Mouse (Mus musculus): Measurements from ENCODE around the gene Shh. TPM values are rescaled to one million over a fixed set of nuclear protein-coding genes. Genes with fewer than 3 reads are reported as not detected.

Shh gene
- polyA plus RNA-seq, 1 experiment from 2014 or later: 0.64 TPM

- Histone ChIP-seq H3K4me1 (replicated peaks; ENCODE audit: insufficient read depth, low read length) (no peaks in the 10 kb centered on the region; the same call in 1 of the 2 replicates), H3K9ac (ENCODE audit: low read depth, low read length) (no peak overlapping the region), H3K4me2 (ENCODE audit: low read length) (peak overlapping the region; percentile 83), H3K9me3 (replicated peaks; ENCODE audit: low read length) (no peaks in the 10 kb centered on the region), H3K27me3 (ENCODE audit: insufficient read depth, low read length) (peaks cover 86% of the 10 kb centered on the region), H3K27ac (no peak overlapping the region), H3K36me3 (ENCODE audit: insufficient read depth, low read length) (no peaks in the 10 kb centered on the region), H3K4me3 (replicated peaks; ENCODE audit: low read depth, low read length) (peak overlapping the region; percentile 45)
- peak; percentile 6 for DNase-seq (ENCODE audit: low spot score)
- no peak for TF ChIP-seq CTCF (IDR thresholded peaks at IDR 0.05; ENCODE audit: low read depth)
- no peak for ATAC-seq (replicated peaks; ENCODE audit: low FRiP score, low read depth)
- 0% methylated on average over 27 of the region's 29 CpGs for WGBS
Measured at GRCm38 (mm10) chr5:28465099-28465406, 2.0 kb downstream of the Shh start.

GRCm38 (mm10) chr5:28464361-28465098 lies 2.5 kb downstream of the Shh start:
- ATAC-seq (replicated peaks; ENCODE audit: low FRiP score, low read depth) (0 out of 2 replicates have a peak, but pooled peaks have one; percentile 6), DNase-seq (ENCODE audit: low spot score) (no peak)
- Histone ChIP-seq H3K36me3 (ENCODE audit: insufficient read depth, low read length) (no peaks in the 10 kb centered on the region), H3K4me1 (replicated peaks; ENCODE audit: insufficient read depth, low read length) (no peaks in the 10 kb centered on the region; the same call in 1 of the 2 replicates), H3K27me3 (ENCODE audit: insufficient read depth, low read length) (peaks cover 91% of the 10 kb centered on the region), H3K27ac (peak overlapping the region; percentile 19; the same call in 1 of the 2 replicates), H3K9ac (ENCODE audit: low read depth, low read length) (peak overlapping the region; percentile 46), H3K4me2 (ENCODE audit: low read length) (peak overlapping the region; percentile 83), H3K9me3 (replicated peaks; ENCODE audit: low read length) (no peaks in the 10 kb centered on the region), H3K4me3 (replicated peaks; ENCODE audit: low read depth, low read length) (peak overlapping the region; percentile 45)
- TF ChIP-seq CTCF (IDR thresholded peaks at IDR 0.05; ENCODE audit: low read depth): no peak
- under 1% methylated on average over 64 of the region's 76 CpGs for WGBS

- ATAC-seq (replicated peaks; ENCODE audit: low FRiP score, low read depth) (peak; percentile 71), DNase-seq (ENCODE audit: low spot score) (peak; percentile 15)
- Histone ChIP-seq H3K27ac (no peak overlapping the region), H3K9me3 (replicated peaks; ENCODE audit: low read length) (no peaks in the 10 kb centered on the region), H3K4me2 (ENCODE audit: low read length) (peak overlapping the region; percentile 83), H3K36me3 (ENCODE audit: insufficient read depth, low read length) (no peaks in the 10 kb centered on the region), H3K9ac (ENCODE audit: low read depth, low read length) (no peak overlapping the region), H3K4me3 (replicated peaks; ENCODE audit: low read depth, low read length) (peak overlapping the region; percentile 45; the same call in 1 of the 2 replicates), H3K4me1 (replicated peaks; ENCODE audit: insufficient read depth, low read length) (no peaks in the 10 kb centered on the region; the same call in 1 of the 2 replicates), H3K27me3 (ENCODE audit: insufficient read depth, low read length) (peaks cover 94% of the 10 kb centered on the region)
- 4% methylated on average over 10 of the region's 10 CpGs for WGBS
- no peak for TF ChIP-seq CTCF (IDR thresholded peaks at IDR 0.05; ENCODE audit: low read depth)
Measured at GRCm38 (mm10) chr5:28463656-28464055, 3.4 kb downstream of the Shh start.

DNA sequence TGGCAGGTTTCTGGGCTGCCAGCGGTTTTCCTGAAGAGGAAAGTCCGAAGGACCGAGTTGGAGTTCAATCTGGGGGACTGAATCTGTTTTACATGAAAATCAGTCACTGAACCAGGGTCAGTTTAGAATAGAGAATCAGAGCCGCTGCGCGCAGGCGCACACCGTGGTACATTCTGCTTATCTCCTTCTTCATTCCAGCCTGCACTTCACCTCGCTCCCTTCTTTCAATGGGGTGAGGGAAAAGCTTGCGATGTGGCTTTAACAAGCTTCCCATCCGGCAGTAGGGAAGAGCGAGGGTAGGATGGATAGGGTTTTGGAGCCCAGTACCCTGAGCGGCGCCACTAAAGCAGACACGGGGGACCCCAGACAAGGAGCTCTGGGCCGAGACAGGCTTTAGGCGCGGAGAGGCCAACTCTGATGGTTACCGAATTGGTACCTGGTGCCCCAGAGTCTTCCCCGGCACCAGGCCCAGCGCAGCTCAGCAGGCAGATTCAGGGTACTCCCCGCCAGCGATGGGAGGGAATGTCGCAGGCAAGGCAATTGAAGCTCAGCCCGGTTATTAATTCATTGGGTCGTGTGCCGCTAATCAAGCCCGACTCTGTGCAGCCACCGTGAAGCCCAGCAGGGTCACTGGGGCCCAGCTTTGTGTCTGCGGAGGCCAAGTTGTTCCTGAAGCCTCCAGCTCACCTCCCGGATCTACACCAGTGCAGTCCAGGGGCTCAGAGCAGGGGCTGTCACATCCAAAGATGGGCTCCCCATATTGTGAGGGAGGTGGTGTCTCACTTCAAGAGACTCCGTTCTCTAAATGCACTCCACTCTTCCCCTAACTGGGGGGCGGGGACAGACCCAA lies 4.1 kb downstream of the Shh start:
- DNase-seq (ENCODE audit: low spot score): no peak
- no peak overlapping the region for H3K9ac ChIP-seq (ENCODE audit: low read depth, low read length)
- no peak overlapping the region for H3K4me3 ChIP-seq (replicated peaks; ENCODE audit: low read depth, low read length)
- TF ChIP-seq CTCF (IDR thresholded peaks at IDR 0.05; ENCODE audit: low read depth): no peak
- H3K9me3 ChIP-seq (replicated peaks; ENCODE audit: low read length): no peaks in the 10 kb centered on the region
- H3K27ac ChIP-seq: no peak overlapping the region
- H3K36me3 ChIP-seq (ENCODE audit: insufficient read depth, low read length): no peaks in the 10 kb centered on the region
- H3K4me2 ChIP-seq (ENCODE audit: low read length): peak overlapping the region; percentile 83; the same call in 1 of the 2 replicates
- ATAC-seq (replicated peaks; ENCODE audit: low FRiP score, low read depth): 0 out of 2 replicates have a peak, but pooled peaks have one; percentile 17
- peaks cover 95% of the 10 kb centered on the region for H3K27me3 ChIP-seq (ENCODE audit: insufficient read depth, low read length)
- WGBS: 2% methylated on average over 33 of the region's 33 CpGs
- peaks cover 4% of the 10 kb centered on the region for H3K4me1 ChIP-seq (replicated peaks; ENCODE audit: insufficient read depth, low read length)

- ATAC-seq (replicated peaks; ENCODE audit: low FRiP score, low read depth) (no peak), DNase-seq (ENCODE audit: low spot score) (no peak)
- no peak overlapping the region for H3K4me2 ChIP-seq (ENCODE audit: low read length)
- H3K36me3 ChIP-seq (ENCODE audit: insufficient read depth, low read length): no peaks in the 10 kb centered on the region
- peaks cover 85% of the 10 kb centered on the region for H3K27me3 ChIP-seq (ENCODE audit: insufficient read depth, low read length)
- no peak for TF ChIP-seq CTCF (IDR thresholded peaks at IDR 0.05; ENCODE audit: low read depth)
- H3K9ac ChIP-seq (ENCODE audit: low read depth, low read length): no peak overlapping the region
- no peak overlapping the region for H3K27ac ChIP-seq
- H3K9me3 ChIP-seq (replicated peaks; ENCODE audit: low read length): no peaks in the 10 kb centered on the region
- H3K4me1 ChIP-seq (replicated peaks; ENCODE audit: insufficient read depth, low read length): peaks cover 7% of the 10 kb centered on the region
- H3K4me3 ChIP-seq (replicated peaks; ENCODE audit: low read depth, low read length): no peak overlapping the region
- WGBS: 17% methylated on average over 11 of the region's 11 CpGs
Measured at GRCm38 (mm10) chr5:28461376-28461775, 5.7 kb downstream of the Shh start.

GRCm38 (mm10) chr5:28460556-28461350 lies 6.3 kb downstream of the Shh start:
- WGBS: 4% methylated on average over 17 of the region's 17 CpGs
- no peak overlapping the region for H3K27ac ChIP-seq
- H3K4me1 ChIP-seq (replicated peaks; ENCODE audit: insufficient read depth, low read length): peaks cover 7% of the 10 kb centered on the region
- H3K9ac ChIP-seq (ENCODE audit: low read depth, low read length): no peak overlapping the region
- ATAC-seq (replicated peaks; ENCODE audit: low FRiP score, low read depth) (no peak), DNase-seq (ENCODE audit: low spot score) (no peak)
- peaks cover 85% of the 10 kb centered on the region for H3K27me3 ChIP-seq (ENCODE audit: insufficient read depth, low read length)
- H3K4me2 ChIP-seq (ENCODE audit: low read length): no peak overlapping the region
- H3K36me3 ChIP-seq (ENCODE audit: insufficient read depth, low read length): no peaks in the 10 kb centered on the region
- no peak overlapping the region for H3K4me3 ChIP-seq (replicated peaks; ENCODE audit: low read depth, low read length)
- no peak for TF ChIP-seq CTCF (IDR thresholded peaks at IDR 0.05; ENCODE audit: low read depth)
- H3K9me3 ChIP-seq (replicated peaks; ENCODE audit: low read length): no peaks in the 10 kb centered on the region
